8 mouse cellular contexts compared by ENCODE assay signal in genomic region chr11:54002147-54002760, GRCm38 (mm10). TPM values are rescaled to one million over a fixed set of nuclear protein-coding genes. Genes with fewer than 3 reads are reported as not detected.
DNase-seq lines count a peak whose midpoint lies in the region; ATAC-seq lines count a peak whose summit lies in the region.

No protein-coding gene starts in this region.

- H3K4me3 ChIP-seq in forebrain, embryonic 11.5 days (ENCODE audit: low read depth, low read length), result no peak overlapping the region
- H3K4me3 ChIP-seq in forebrain, embryonic 13.5 days, result no peak overlapping the region

- ATAC-seq in forebrain, embryonic 11.5 days (replicated peaks; ENCODE audit: low FRiP score), result no peak
- no peak for ATAC-seq in forebrain, embryonic 13.5 days

- peak; percentile 74 for DNase-seq in forebrain, embryonic 11.5 days (ENCODE audit: low spot score)
- DNase-seq in adipocyte (ENCODE audit: low spot score), result peak; percentile 68
- peak; percentile 78 for DNase-seq in embryo, embryonic 10.5 days (ENCODE audit: low spot score)
- DNase-seq in heart, postnatal 10 days, result peak; percentile 61 to 74
- peak; percentile 66 to 69 for DNase-seq in layer of hippocampus, postnatal 14 days (ENCODE audit: low spot score in 2 of 2)
- peak; percentile 70 for DNase-seq in mesoderm, embryonic 11.5 days (ENCODE audit: low read depth, low spot score)
- peak; percentile 55 to 79 for DNase-seq in spleen, postnatal 4 days (ENCODE audit: low spot score in 2 of 2)

- 0 out of 2 replicates have a peak, but pooled peaks cover 2% of the 10 kb centered on the region for H3K4me1 ChIP-seq in forebrain, embryonic 11.5 days (replicated peaks; ENCODE audit: control insufficient read depth, insufficient read depth, low read length)
- peaks cover 3% of the 10 kb centered on the region; the same call in 1 of the 2 replicates for H3K4me1 ChIP-seq in forebrain, embryonic 13.5 days

- H3K36me3 ChIP-seq in forebrain, embryonic 11.5 days (ENCODE audit: control insufficient read depth, insufficient read depth, low read length), result no peaks in the 10 kb centered on the region
- H3K36me3 ChIP-seq in forebrain, embryonic 13.5 days (ENCODE audit: poor library complexity, severe bottlenecking), result no peaks in the 10 kb centered on the region

- H3K9ac ChIP-seq in forebrain, embryonic 11.5 days (ENCODE audit: low read length), result no peak overlapping the region
- no peak overlapping the region for H3K9ac ChIP-seq in forebrain, embryonic 13.5 days

- intact Hi-C loops in heart, postnatal 10 days (cut with DNase I), result loop anchor here (1.0 to 10.0 kb wide), 5 partner anchors 27 to 533 kb away; partner anchors contain the start of gene Slc22a4

- WGBS in forebrain, embryonic 11.5 days, result 3% methylated on average over 5 of the region's 5 CpGs
- WGBS in forebrain, embryonic 13.5 days, result 6% methylated on average over 5 of the region's 5 CpGs

- no peaks in the 10 kb centered on the region for H3K27me3 ChIP-seq in forebrain, embryonic 11.5 days (ENCODE audit: control insufficient read depth, insufficient read depth, low read length)
- no peaks in the 10 kb centered on the region for H3K27me3 ChIP-seq in forebrain, embryonic 13.5 days

- no peak overlapping the region for H3K4me2 ChIP-seq in forebrain, embryonic 11.5 days (ENCODE audit: low read depth, low read length, severe bottlenecking)
- no peak overlapping the region for H3K4me2 ChIP-seq in forebrain, embryonic 13.5 days

- no peaks in the 10 kb centered on the region for H3K9me3 ChIP-seq in forebrain, embryonic 11.5 days (ENCODE audit: control insufficient read depth, low read length)
- no peaks in the 10 kb centered on the region for H3K9me3 ChIP-seq in forebrain, embryonic 13.5 days (replicated peaks)

- H3K27ac ChIP-seq in forebrain, embryonic 11.5 days (ENCODE audit: low read depth, low read length), result no peak overlapping the region
- H3K27ac ChIP-seq in forebrain, embryonic 13.5 days, result no peak overlapping the region

RNA-seq across cellular contexts. Expression of gene Slc22a21, which starts 22.1 kb away (rescaled TPM):
- polyA plus RNA-seq in forebrain, embryonic 11.5 days (2014; fragmentation: Nextera tagmentation; extraction: Ambion mirVana), result 2.3 and 3.5 TPM in 2 replicates
- polyA plus RNA-seq in forebrain, embryonic 13.5 days (2015; fragmentation: Nextera tagmentation; extraction: Ambion mirVana), result 0.80 and 1.7 TPM in 2 replicates
- total RNA-seq in heart, postnatal 10 days (2021), result 1 to 10 TPM; 2.1 to 2.2 TPM
- total RNA-seq in layer of hippocampus, postnatal 14 days (2021), result 1 to 10 TPM; 2.9 to 4.2 TPM

RNA-seq across cellular contexts. Expression of gene Slc22a4, which starts 25.6 kb away (rescaled TPM):
- 1.8 and 2.7 TPM in 2 replicates for polyA plus RNA-seq in forebrain, embryonic 11.5 days (2014; fragmentation: Nextera tagmentation; extraction: Ambion mirVana)
- 0.21 and 0.74 TPM in 2 replicates for polyA plus RNA-seq in forebrain, embryonic 13.5 days (2015; fragmentation: Nextera tagmentation; extraction: Ambion mirVana)
- total RNA-seq in heart, postnatal 10 days (2021), result 1 to 10 TPM; 1.9 to 2.2 TPM
- 1 to 10 TPM; 7.2 to 7.3 TPM for total RNA-seq in layer of hippocampus, postnatal 14 days (2021)
